Comparison of ENCODE assay signal across 14 mouse cellular contexts in the genomic region with DNA sequence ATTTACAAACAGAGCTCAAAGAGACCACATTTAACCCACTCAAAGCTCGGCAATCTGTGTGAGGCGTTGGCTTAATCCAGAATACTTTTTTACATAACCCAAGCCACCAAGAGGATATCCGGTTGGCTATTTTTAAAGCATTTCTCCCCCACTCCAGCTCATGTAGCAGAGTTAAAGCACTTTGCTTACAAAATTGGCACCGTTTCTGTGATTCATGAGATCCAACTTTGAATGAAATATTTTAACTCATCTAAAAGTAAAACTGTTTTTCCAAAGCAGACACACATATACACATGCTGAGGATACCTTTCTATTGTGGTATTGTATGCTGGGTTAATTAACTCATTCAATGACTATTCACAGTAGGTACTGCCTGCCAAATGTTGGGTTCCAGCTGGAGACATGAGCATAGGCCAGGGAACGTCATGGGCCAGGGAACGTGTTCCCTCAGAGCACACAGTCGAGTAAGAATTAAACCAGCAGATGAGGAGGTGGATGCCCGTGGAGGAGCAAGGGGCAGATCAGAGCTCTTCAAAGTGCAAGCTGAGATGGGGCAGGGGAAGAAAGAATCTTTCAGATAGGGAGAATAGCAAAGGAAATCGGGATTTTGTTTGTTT. TPM values are rescaled to one million over a fixed set of nuclear protein-coding genes. Genes with fewer than 3 reads are reported as not detected.
DNase-seq lines count a peak whose midpoint lies in the region.
"Had no signal": no experiment of that assay in that cellular context is flagged by ENCODE, and none has a peak within 500 bp of the region (broad histone marks: within the 10 kb centered on the region; RNA-seq: fewer than 3 reads in every experiment).

No protein-coding gene starts in this region.

- no peaks in the 10 kb centered on the region for H3K4me1 ChIP-seq in heart, embryonic 10.5 days
- H3K4me1 ChIP-seq: limb, embryonic 10.5 days; liver, embryonic 13.5 days; midbrain, embryonic 13.5 days had no signal

- H3K9me3 ChIP-seq in heart, embryonic 10.5 days = no peaks in the 10 kb centered on the region
- H3K9me3 ChIP-seq: limb, embryonic 10.5 days; liver, embryonic 13.5 days; midbrain, embryonic 13.5 days had no signal

- 76% methylated on average over 9 of the region's 9 CpGs for WGBS in heart, embryonic 10.5 days

- H3K27me3 ChIP-seq in heart, embryonic 10.5 days (ENCODE audit: insufficient read depth, poor library complexity, severe bottlenecking) = no peaks in the 10 kb centered on the region; the same call in 1 of the 2 replicates
- H3K27me3 ChIP-seq: liver, embryonic 13.5 days; midbrain, embryonic 13.5 days had no signal

- no peak overlapping the region for H3K27ac ChIP-seq in heart, embryonic 10.5 days
- H3K27ac ChIP-seq: limb, embryonic 10.5 days; liver, embryonic 13.5 days; macrophage; midbrain, embryonic 13.5 days had no signal

- no peaks in the 10 kb centered on the region for H3K36me3 ChIP-seq in heart, embryonic 10.5 days
- H3K36me3 ChIP-seq: limb, embryonic 10.5 days; liver, embryonic 13.5 days; midbrain, embryonic 13.5 days had no signal

- DNase-seq in cerebellum, postnatal 10 days = peak; percentile 61 to 72
- no peak for DNase-seq in cerebellum, postnatal 36 days
- peak; percentile 53 for DNase-seq in heart, adult 8-10 months (ENCODE audit: low spot score)
- DNase-seq in heart, embryonic 10.5 days (ENCODE audit: low spot score) = no peak
- peak; percentile 14 for DNase-seq in left cerebral cortex, adult 11 months (ENCODE audit: low spot score)
- no peak for DNase-seq in left cerebral cortex, adult 18-20 months (ENCODE audit: low spot score in 2 of 2)
- peak; percentile 51 for DNase-seq in brain, adult 2 months (ENCODE audit: low read depth, low spot score)
- DNase-seq in spleen, postnatal 4 days (ENCODE audit: low spot score in 2 of 2) = no peak
- DNase-seq: cerebellum, adult 9-10 months; liver, embryonic 13.5 days; thymus, postnatal 36 days had no signal

- H3K4me3 ChIP-seq in heart, embryonic 10.5 days = no peak overlapping the region
- H3K4me3 ChIP-seq: limb, embryonic 10.5 days; liver, embryonic 13.5 days; midbrain, embryonic 13.5 days had no signal

RNA-seq across cellular contexts. Expression of gene Col4a3, which starts 22.0 kb away (rescaled TPM):
- total RNA-seq in heart, adult 8-10 months (2022) = 1 to 10 TPM in 2 of 4 experiments, under 1 TPM in 2; 0.73 to 1.5 (median 1.00) TPM
- polyA plus RNA-seq in heart, embryonic 10.5 days (2016; fragmentation: Nextera tagmentation; extraction: Ambion mirVana) = 0.20 and 0.30 TPM in 2 replicates
- total RNA-seq in left cerebral cortex, adult 18-20 months (2021) = 1 to 10 TPM in 1 of 2 experiments, under 1 TPM in 1; 0.77 to 1.2 TPM
- polyA plus RNA-seq: macrophage had no signal

RNA-seq across cellular contexts. Expression of gene Col4a4, which starts 22.1 kb away (rescaled TPM):
- 1 to 10 TPM; 2.5 to 4.7 (median 4.3) TPM for total RNA-seq in heart, adult 8-10 months (2022)
- polyA plus RNA-seq in heart, embryonic 10.5 days (2016; fragmentation: Nextera tagmentation; extraction: Ambion mirVana) = 0.36 TPM in 2 replicates
- total RNA-seq in left cerebral cortex, adult 18-20 months (2021) = 1 to 10 TPM; 2.2 TPM
- polyA plus RNA-seq: macrophage had no signal

Comparison
In these comparisons a context has a peak if more than half of its experiments do, and no peak if none do; other contexts are left out.
1. DNase-seq: peak in cerebellum, postnatal 10 days (2 of 2), heart, adult 8-10 months (single experiment), left cerebral cortex, adult 11 months (single experiment) and brain, adult 2 months (single experiment); none in cerebellum, postnatal 36 days (0 of 2), heart, embryonic 10.5 days (single experiment), left cerebral cortex, adult 18-20 months (0 of 2) and spleen, postnatal 4 days (0 of 2).